In the genomic region with DNA sequence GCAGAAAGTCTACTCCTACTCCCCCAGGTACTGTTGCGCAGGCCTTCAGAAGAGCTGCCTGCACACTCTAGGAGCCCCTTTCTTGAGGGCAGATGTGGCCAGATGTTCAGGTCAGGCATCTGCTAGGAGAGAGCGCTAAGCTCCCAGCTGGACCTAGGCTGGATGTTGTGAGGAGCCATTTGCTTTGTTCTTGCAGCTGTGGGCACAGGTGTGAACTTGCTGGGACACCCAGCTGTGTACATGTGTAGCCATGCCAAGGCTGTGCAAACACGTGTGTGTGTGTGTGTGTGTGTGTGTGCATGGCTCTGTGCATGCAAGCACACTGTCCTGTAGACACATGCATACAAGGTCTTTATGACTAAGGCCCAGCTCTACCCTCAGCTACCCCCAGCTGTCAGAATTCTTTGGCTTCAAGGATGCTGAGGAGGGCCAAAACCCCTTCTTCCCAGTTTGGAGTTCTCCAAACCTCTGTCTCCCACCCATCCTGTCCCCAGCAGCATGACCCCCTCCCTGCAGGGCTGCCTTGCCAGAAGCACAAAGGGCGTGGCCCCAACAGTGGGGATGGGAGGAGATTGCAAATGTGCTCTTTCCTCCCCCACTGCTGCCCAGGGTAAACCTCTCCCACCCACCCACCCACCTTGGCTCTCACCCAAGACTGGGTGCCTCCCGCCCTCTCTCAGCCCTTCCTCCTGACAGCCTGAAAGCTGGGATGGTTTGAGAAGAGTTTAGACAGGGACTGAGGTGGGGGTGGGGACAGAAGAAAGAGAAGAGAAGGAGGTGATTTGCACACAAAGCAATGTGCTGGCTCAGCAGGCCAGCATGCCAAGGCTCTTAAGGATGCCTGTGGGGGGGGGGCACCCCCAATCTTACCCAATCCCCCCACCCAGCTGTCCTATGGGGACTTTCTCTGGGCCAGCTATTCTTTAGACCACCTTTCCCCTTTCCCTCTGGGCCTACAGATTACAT, we compare ENCODE assay signal across 8 mouse cellular contexts. TPM values are rescaled to one million over a fixed set of nuclear protein-coding genes. Genes with fewer than 3 reads are reported as not detected.
DNase-seq lines count a peak whose midpoint lies in the region; ATAC-seq and TF ChIP-seq lines count a peak whose summit lies in the region.

No protein-coding gene starts in this region.

- no peak overlapping the region for H3K9ac ChIP-seq in kidney, embryonic 15.5 days
- H3K9ac ChIP-seq in heart, adult 2 months (ENCODE audit: low read depth, low read length): no peak overlapping the region
- no peak overlapping the region for H3K9ac ChIP-seq in liver, embryonic 12.5 days

- H3K36me3 ChIP-seq in kidney, embryonic 15.5 days: no peaks in the 10 kb centered on the region
- H3K36me3 ChIP-seq in heart, adult 2 months (ENCODE audit: control insufficient read depth, insufficient read depth, low read length): no peaks in the 10 kb centered on the region
- H3K36me3 ChIP-seq in liver, embryonic 12.5 days: no peaks in the 10 kb centered on the region

- no peak for TF ChIP-seq EP300 in heart, adult 2 months (IDR thresholded peaks at IDR 0.05; ENCODE audit: insufficient read depth, low read depth, low read length)

- intact Hi-C loops in heart, adult 2 months (cut with DNase I): no loop called here

- 35% methylated on average over 5 of the region's 5 CpGs for WGBS in kidney, embryonic 15.5 days
- WGBS in heart, adult 2 months: 54% methylated on average over 5 of the region's 5 CpGs
- 41% methylated on average over 5 of the region's 5 CpGs for WGBS in liver, embryonic 12.5 days (ENCODE audit: insufficient replicate concordance)

- no peak for TF ChIP-seq POLR2A in heart, adult 2 months (IDR thresholded peaks at IDR 0.05; ENCODE audit: insufficient read depth, low read depth, low read length)

- no peak for DNase-seq in kidney, adult 18-20 months
- peak; percentile 44 for DNase-seq in MN1 (ENCODE audit: low spot score)
- peak; percentile 61 to 62 for DNase-seq in heart, adult 2 months
- DNase-seq in spleen, postnatal 36 days (ENCODE audit: low spot score in 2 of 2): no peak
- no peak for DNase-seq in layer of hippocampus, postnatal 14 days (ENCODE audit: low spot score in 2 of 2)

- H3K27ac ChIP-seq in kidney, embryonic 15.5 days: peak overlapping the region; percentile 82
- H3K27ac ChIP-seq in heart, adult 2 months: no peak overlapping the region
- peak overlapping the region; percentile 11; the same call in 1 of the 2 replicates for H3K27ac ChIP-seq in liver, embryonic 12.5 days

- no peaks in the 10 kb centered on the region for H3K27me3 ChIP-seq in kidney, embryonic 15.5 days
- no peaks in the 10 kb centered on the region for H3K27me3 ChIP-seq in heart, adult 2 months (ENCODE audit: control insufficient read depth, insufficient read depth, low read length)
- peaks cover 26% of the 10 kb centered on the region for H3K27me3 ChIP-seq in liver, embryonic 12.5 days (replicated peaks)

- 0 out of 2 replicates have a peak overlapping the region, but pooled peaks have one; percentile 9 for H3K4me2 ChIP-seq in kidney, embryonic 15.5 days
- no peak overlapping the region for H3K4me2 ChIP-seq in liver, embryonic 12.5 days

- H3K4me3 ChIP-seq in kidney, embryonic 15.5 days (replicated peaks): no peak overlapping the region
- H3K4me3 ChIP-seq in heart, adult 2 months: no peak overlapping the region
- no peak overlapping the region for H3K4me3 ChIP-seq in liver, embryonic 12.5 days

- TF ChIP-seq CTCF in heart, adult 2 months (IDR thresholded peaks at IDR 0.05): no peak

- H3K79me2 ChIP-seq in heart, adult 2 months (replicated peaks; ENCODE audit: control insufficient read depth, insufficient read depth, low read length): no peaks in the 10 kb centered on the region

- ATAC-seq in kidney, embryonic 15.5 days (replicated peaks; ENCODE audit: low FRiP score): no peak
- no peak for ATAC-seq in liver, embryonic 12.5 days
- ATAC-seq in erythroid progenitor cell, adult 5-6 weeks (replicated peaks; ENCODE audit: low FRiP score, poor library complexity, severe bottlenecking): no peak

- peaks cover 63% of the 10 kb centered on the region for H3K4me1 ChIP-seq in kidney, embryonic 15.5 days
- peaks cover 10% of the 10 kb centered on the region for H3K4me1 ChIP-seq in heart, adult 2 months (ENCODE audit: control insufficient read depth, insufficient read depth, low read length)
- H3K4me1 ChIP-seq in liver, embryonic 12.5 days: peaks cover 63% of the 10 kb centered on the region

- H3K9me3 ChIP-seq in kidney, embryonic 15.5 days (replicated peaks): no peaks in the 10 kb centered on the region
- H3K9me3 ChIP-seq in liver, embryonic 12.5 days (replicated peaks): no peaks in the 10 kb centered on the region

RNA-seq across cellular contexts. Expression of a gene that starts 7.2 kb away (rescaled TPM):
- polyA plus RNA-seq in kidney, embryonic 15.5 days (2015; fragmentation: Nextera tagmentation; extraction: Ambion mirVana): 50.3 and 74.1 TPM in 2 replicates
- 10 to 100 TPM in 1 of 2 experiments, 1 to 10 TPM in 1; 9.3 to 12.2 TPM for total RNA-seq in heart, adult 2 months (2021)
- polyA plus RNA-seq in heart, adult 2 months (2012; rRNA removed): 18.1 and 20.0 TPM in 2 replicates
- polyA plus RNA-seq in liver, embryonic 12.5 days (2016; fragmentation: Nextera tagmentation; extraction: Ambion mirVana): 7.7 and 9.5 TPM in 2 replicates
- total RNA-seq in layer of hippocampus, postnatal 14 days (2021): 1 to 10 TPM; 6.5 to 7.7 TPM
- total RNA-seq in erythroid progenitor cell, adult 5-6 weeks (2015; ENCODE audit: low replicate concordance): not detected in 2 replicates
- not detected in 2 replicates for total RNA-seq in erythroid progenitor cell, adult 5-6 weeks (2017; ENCODE audit: low replicate concordance)

RNA-seq across cellular contexts. Expression of a gene that starts 10.4 kb away (rescaled TPM):
- 3.0 and 4.2 TPM in 2 replicates for polyA plus RNA-seq in kidney, embryonic 15.5 days (2015; fragmentation: Nextera tagmentation; extraction: Ambion mirVana)
- 1 to 10 TPM; 1.2 to 1.8 TPM for total RNA-seq in heart, adult 2 months (2021)
- 2.1 and 3.0 TPM in 2 replicates for polyA plus RNA-seq in heart, adult 2 months (2012; rRNA removed)
- 0.50 and 0.92 TPM in 2 replicates for polyA plus RNA-seq in liver, embryonic 12.5 days (2016; fragmentation: Nextera tagmentation; extraction: Ambion mirVana)
- 10 to 100 TPM; 68.7 to 72.6 TPM for total RNA-seq in layer of hippocampus, postnatal 14 days (2021)
- 0.42 TPM in 1 of 2 replicates, not detected in the other for total RNA-seq in erythroid progenitor cell, adult 5-6 weeks (2015; ENCODE audit: low replicate concordance)
- not detected in 2 replicates for total RNA-seq in erythroid progenitor cell, adult 5-6 weeks (2017; ENCODE audit: low replicate concordance)

RNA-seq across cellular contexts. Expression of a gene that starts 19.5 kb away (rescaled TPM):
- polyA plus RNA-seq in kidney, embryonic 15.5 days (2015; fragmentation: Nextera tagmentation; extraction: Ambion mirVana): 44.0 and 51.6 TPM in 2 replicates
- 10 to 100 TPM; 14.3 to 16.9 TPM for total RNA-seq in heart, adult 2 months (2021)
- 17.0 and 18.1 TPM in 2 replicates for polyA plus RNA-seq in heart, adult 2 months (2012; rRNA removed)
- polyA plus RNA-seq in liver, embryonic 12.5 days (2016; fragmentation: Nextera tagmentation; extraction: Ambion mirVana): 40.4 TPM in 2 replicates
- total RNA-seq in layer of hippocampus, postnatal 14 days (2021): 10 to 100 TPM; 10.8 to 12.9 TPM
- total RNA-seq in erythroid progenitor cell, adult 5-6 weeks (2015; ENCODE audit: low replicate concordance): 4.6 and 13.0 TPM in 2 replicates
- 4.5 and 10.9 TPM in 2 replicates for total RNA-seq in erythroid progenitor cell, adult 5-6 weeks (2017; ENCODE audit: low replicate concordance)

RNA-seq across cellular contexts. Expression of a gene that starts 22.0 kb away (rescaled TPM):
- 2.1 and 2.3 TPM in 2 replicates for polyA plus RNA-seq in kidney, embryonic 15.5 days (2015; fragmentation: Nextera tagmentation; extraction: Ambion mirVana)
- total RNA-seq in heart, adult 2 months (2021): 1 to 10 TPM; 1.3 to 2.3 TPM
- 0.08 and 0.15 TPM in 2 replicates for polyA plus RNA-seq in heart, adult 2 months (2012; rRNA removed)
- polyA plus RNA-seq in liver, embryonic 12.5 days (2016; fragmentation: Nextera tagmentation; extraction: Ambion mirVana): 0.20 and 0.23 TPM in 2 replicates
- 10 to 100 TPM in 1 of 2 experiments, 1 to 10 TPM in 1; 5.9 to 10.6 TPM for total RNA-seq in layer of hippocampus, postnatal 14 days (2021)
- total RNA-seq in erythroid progenitor cell, adult 5-6 weeks (2015; ENCODE audit: low replicate concordance): 1.3 and 4.0 TPM in 2 replicates
- 2.1 TPM in 1 of 2 replicates, not detected in the other for total RNA-seq in erythroid progenitor cell, adult 5-6 weeks (2017; ENCODE audit: low replicate concordance)

RNA-seq across cellular contexts. Expression of a gene that starts 22.0 kb away (rescaled TPM):
- polyA plus RNA-seq in kidney, embryonic 15.5 days (2015; fragmentation: Nextera tagmentation; extraction: Ambion mirVana): 51.0 and 51.7 TPM in 2 replicates
- 10 to 100 TPM; 43.2 to 43.8 TPM for total RNA-seq in heart, adult 2 months (2021)
- 43.2 and 48.8 TPM in 2 replicates for polyA plus RNA-seq in heart, adult 2 months (2012; rRNA removed)
- polyA plus RNA-seq in liver, embryonic 12.5 days (2016; fragmentation: Nextera tagmentation; extraction: Ambion mirVana): 10.9 and 13.2 TPM in 2 replicates
- total RNA-seq in layer of hippocampus, postnatal 14 days (2021): 100 to 1,000 TPM; 124 to 127 TPM
- total RNA-seq in erythroid progenitor cell, adult 5-6 weeks (2015; ENCODE audit: low replicate concordance): not detected in 2 replicates
- 0.68 TPM in 1 of 2 replicates, not detected in the other for total RNA-seq in erythroid progenitor cell, adult 5-6 weeks (2017; ENCODE audit: low replicate concordance)

Comparison
In these comparisons a context has a peak if more than half of its experiments do, and no peak if none do; other contexts are left out.
1. DNase-seq: peak in MN1 (single experiment) and heart, adult 2 months (2 of 2); none in kidney, adult 18-20 months (single experiment), spleen, postnatal 36 days (0 of 2) and layer of hippocampus, postnatal 14 days (0 of 2).
2. RNA of a gene that starts 7.2 kb away (total RNA-seq): 9.3 to 12.2 TPM in heart, adult 2 months and 6.5 to 7.7 TPM in layer of hippocampus, postnatal 14 days; not detected in erythroid progenitor cell, adult 5-6 weeks; every median in the first group is over 4 times any median in the second.
3. RNA of a gene that starts 10.4 kb away (total RNA-seq): 68.7 to 72.6 TPM in layer of hippocampus, postnatal 14 days; 1.2 to 1.8 TPM in heart, adult 2 months and 0.42 TPM in erythroid progenitor cell, adult 5-6 weeks; every median in the first group is over 10 times any median in the second.